Mouse (Mus musculus) large intestine, adult 2 months (tissue): ENCODE data around the gene Lbhd2. TPM values are rescaled to one million over a fixed set of nuclear protein-coding genes. Genes with fewer than 3 reads are reported as not detected.

Experiments
- polyA plus RNA-seq: library from polyadenylated mRNA; depleted of rRNA; stranded (reverse); fragments of >200 nt; gene quantifications from 2 replicates; pipeline ENCODE4 v1.2.3, GENCODE M21; 2012; rRNA removed

Lbhd2 gene
- polyA plus RNA-seq, 1 experiment = 1.5 TPM

Other genes starting within 250 kb of the Lbhd2 start
- gene Traf3, start 240.4 kb upstream of the Lbhd2 start, polyA plus RNA-seq = 11.5 and 15.3 TPM in 2 replicates
- not detected in 2 replicates for gene 4930595D18Rik, start 222.3 kb upstream of the Lbhd2 start, polyA plus RNA-seq
- 121 and 228 TPM in 2 replicates for gene Amn, start 135.7 kb upstream of the Lbhd2 start, polyA plus RNA-seq
- 186 and 250 TPM in 2 replicates for gene Cdc42bpb, start 29.1 kb upstream of the Lbhd2 start, polyA plus RNA-seq
- gene Exoc3l4, start 10.2 kb downstream of the Lbhd2 start, polyA plus RNA-seq = 197 and 357 TPM in 2 replicates
- gene Tnfaip2, start 35.7 kb downstream of the Lbhd2 start, polyA plus RNA-seq = 18.0 and 21.4 TPM in 2 replicates
- gene Gm266, start 79.0 kb downstream of the Lbhd2 start, polyA plus RNA-seq = 0.53 and 0.66 TPM in 2 replicates
- 35.2 and 64.6 TPM in 2 replicates for gene Eif5, start 131.2 kb downstream of the Lbhd2 start, polyA plus RNA-seq
- gene Mark3, start 167.7 kb downstream of the Lbhd2 start, polyA plus RNA-seq = 22.5 and 31.3 TPM in 2 replicates